Mouse (Mus musculus) megakaryocyte-erythroid progenitor cell, adult 5-6 weeks (primary cell): ENCODE measurements around the gene Ampd3. TPM values are rescaled to one million over a fixed set of nuclear protein-coding genes. Genes with fewer than 3 reads are reported as not detected.

Source experiments
- ATAC-seq: replicated peaks from 2 replicates; pipeline ENCODE4 v1.8.0; 2016; ENCODE audit warnings: mild to moderate bottlenecking, inconsistent platforms; ENCODE audit not compliant: severe bottlenecking, poor library complexity, low FRiP score, low TSS enrichment
- total RNA-seq, 2 experiments: library from RNA; stranded (forward) in 1 of 2; stranded (reverse) in 1 of 2; fragments of 200-1000, 215-1000 nt in 1 of 2; fragments of >200 nt in 1 of 2; fragmentation: Nextera tagmentation in 1 of 2; gene quantifications; 2 replicates each; pipeline ENCODE4 v1.2.3; 2014 to 2017

Gene Ampd3
- total RNA-seq (2014; fragmentation: Nextera tagmentation) (66.1 and 83.1 TPM in 2 replicates), total RNA-seq (2017) (30.8 and 52.2 TPM in 2 replicates)

DNA sequence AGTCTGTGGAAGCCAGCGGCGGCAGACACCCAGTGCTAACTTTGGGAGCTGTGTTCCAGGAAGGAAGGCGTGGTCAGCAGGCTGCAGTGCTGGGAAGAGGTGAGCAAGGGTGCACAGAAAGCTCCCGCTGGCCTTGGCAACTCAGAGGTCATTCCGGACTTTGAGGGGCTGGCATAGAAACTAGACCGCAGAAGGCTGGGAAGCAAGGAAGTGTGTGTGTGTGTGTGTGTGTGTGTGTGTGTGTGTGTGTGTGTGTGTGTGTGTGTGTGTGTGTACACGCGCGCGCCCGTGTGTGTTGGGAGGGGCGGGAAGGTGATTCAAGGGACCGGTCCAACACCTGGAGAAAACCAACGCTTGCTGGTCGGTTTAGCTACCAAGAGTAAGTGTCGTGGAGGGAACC is at the start of gene Ampd3:
Gene Ampd3, plus strand, starts transcription at position 206 of the 400 bp plus-strand sequence.
- ATAC-seq, result no peak

GRCm38 (mm10) chr7:110718505-110718904 is 49.5 kb upstream of the Ampd3 start:
- ATAC-seq, result no peak

GRCm38 (mm10) chr7:110719857-110720256 is 48.1 kb upstream of the Ampd3 start:
- no peak for ATAC-seq

DNA sequence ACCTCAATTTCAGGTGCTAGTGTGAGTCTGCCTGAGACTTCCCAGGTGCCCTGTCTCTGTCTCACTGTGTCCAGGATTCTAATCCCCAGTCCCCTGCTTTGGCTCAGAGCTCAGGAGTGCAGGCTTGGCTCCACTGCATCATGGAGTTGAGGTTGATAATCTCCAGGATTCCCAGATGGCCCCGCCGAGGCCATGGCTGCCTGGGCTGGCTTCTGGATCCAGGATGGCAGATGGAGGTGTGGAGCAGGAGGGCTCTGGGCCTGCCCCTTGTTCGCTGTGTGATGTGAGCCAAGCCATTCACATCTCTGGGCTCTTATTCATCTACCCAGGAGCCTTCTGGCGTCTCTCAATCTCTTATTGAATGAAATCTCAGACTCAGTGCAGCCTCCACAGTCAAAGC is 45.8 kb upstream of the Ampd3 start:
- no peak for ATAC-seq

DNA sequence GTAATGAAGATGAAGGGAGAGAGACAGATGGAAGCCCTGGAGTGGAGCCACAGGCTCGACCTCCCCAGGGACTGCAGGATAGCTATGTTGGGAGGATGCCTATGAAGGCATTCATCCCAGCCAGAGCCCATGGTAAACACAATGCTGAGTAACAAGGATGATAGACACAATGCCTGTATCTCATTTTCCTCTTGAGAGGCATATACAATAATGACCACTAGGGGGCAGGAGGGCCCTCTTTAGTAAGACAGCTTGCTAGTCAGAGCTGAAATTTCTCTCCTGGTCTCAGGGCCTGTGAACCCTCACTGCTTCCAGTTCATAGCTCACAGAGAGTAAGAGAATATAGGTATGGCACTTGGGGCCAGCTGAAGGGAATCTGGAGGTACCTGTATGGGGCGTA is 41.0 kb upstream of the Ampd3 start:
- ATAC-seq, result peak; percentile 63; the same call in 1 of the 2 replicates

DNA sequence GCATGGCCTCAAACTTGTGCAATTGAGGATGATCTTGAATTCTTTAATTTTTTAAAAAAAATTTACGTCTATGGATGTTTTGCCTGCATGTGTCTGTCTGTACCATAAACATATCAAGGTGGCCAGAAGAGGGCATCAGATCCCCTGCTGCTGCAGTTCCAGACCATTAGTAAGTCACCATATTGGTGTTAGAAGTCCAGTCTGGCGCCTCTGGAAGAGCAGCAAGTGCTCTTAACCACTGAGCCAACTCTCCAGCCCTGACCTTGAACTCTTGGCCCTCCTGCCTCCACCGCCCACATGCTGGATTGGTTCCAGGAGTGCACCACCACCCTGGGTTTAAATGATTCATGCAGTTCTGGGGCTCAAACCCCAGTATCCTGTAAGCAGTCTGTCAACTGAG is 39.1 kb upstream of the Ampd3 start:
- 0 out of 2 replicates have a peak, but pooled peaks have one; percentile 46 for ATAC-seq

DNA sequence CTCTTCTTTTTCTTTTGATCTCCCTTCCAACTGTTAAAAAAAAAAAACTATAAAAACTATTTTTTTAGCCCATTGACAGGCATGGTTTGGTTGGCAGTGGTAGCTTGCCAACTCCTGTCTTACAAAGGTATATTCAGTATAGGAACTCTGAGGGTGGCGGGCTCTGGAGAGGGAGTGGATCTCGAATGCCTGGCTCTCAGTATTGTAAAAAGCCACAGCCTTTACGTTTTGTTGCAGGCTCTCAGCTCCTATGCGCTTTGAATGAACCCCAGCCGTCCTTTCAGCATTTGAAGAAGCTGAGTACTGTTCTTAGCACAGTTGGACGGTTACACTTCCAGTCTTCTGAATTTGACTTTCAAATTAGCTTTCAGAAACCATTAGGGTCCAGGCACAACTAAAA is 38.7 kb upstream of the Ampd3 start:
- ATAC-seq, result no peak

DNA sequence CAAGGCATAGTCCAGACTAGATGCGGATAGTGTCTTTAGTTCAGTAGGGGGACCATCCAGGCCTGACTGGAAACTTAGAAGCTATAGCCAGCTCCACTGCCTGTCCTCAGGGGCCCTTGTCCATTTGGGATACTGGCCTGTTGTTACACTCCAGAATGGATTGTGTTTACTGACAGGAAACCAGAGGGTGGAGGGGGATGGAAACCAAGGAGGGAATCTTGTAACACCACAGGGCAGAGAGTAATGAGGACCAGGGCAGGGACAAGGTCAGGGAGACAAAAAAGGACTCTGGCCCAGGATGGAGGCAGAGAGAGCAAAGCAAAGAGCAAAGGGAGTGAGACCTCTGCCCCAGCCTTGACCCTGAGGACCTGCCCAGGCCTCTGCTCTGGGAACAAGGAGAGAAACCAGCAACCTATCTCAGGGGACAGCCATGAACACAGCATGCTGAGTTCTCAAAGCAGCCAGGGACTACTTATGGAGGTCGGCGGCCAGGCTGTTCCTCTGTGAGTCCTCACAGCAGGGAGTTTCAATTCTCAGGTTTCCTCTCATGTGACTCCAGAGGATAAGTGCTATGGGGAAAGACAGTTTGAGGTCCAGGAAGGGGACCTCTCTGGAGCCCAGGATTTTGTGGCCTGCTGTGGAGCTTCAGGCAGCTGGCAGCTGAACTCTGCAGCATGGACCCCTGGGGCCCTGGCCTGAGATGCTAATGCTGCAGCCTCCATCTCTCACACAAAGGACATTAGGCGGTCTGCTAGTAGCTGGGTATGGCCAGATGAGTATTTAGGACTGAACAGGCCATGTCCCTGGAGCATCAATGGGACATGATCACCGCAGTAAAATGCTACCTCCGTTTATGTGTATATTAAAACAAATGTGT is 36.7 kb upstream of the Ampd3 start:
- no peak for ATAC-seq

- no peak for ATAC-seq
Observed at GRCm38 (mm10) chr7:110732001-110732632, 35.9 kb upstream of the Ampd3 start.

GRCm38 (mm10) chr7:110736914-110737313 is 31.1 kb upstream of the Ampd3 start:
- no peak for ATAC-seq

DNA sequence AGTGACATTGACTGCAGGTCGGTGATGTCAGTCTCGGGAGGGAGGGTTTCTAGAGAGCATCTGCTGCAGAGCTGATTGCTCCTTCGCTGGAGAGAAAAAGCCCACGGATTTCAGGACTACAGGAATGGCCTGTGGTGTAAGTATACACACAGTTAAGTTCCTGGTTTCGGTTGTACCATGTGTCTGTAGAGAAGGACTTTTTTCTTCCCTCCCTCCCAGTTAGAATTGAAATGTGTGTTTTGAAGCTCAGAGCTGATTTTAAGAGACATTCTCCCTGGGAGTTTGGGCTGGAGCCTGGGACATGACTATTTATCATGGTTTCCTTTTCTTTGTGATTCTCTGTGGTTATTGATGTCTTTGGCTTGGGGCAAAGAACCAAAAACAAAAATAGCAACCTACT is 28.2 kb upstream of the Ampd3 start:
- ATAC-seq, result no peak

- no peak for ATAC-seq
Observed at GRCm38 (mm10) chr7:110740188-110740587, 27.8 kb upstream of the Ampd3 start.

- no peak for ATAC-seq
Observed at GRCm38 (mm10) chr7:110742022-110742421, 26.0 kb upstream of the Ampd3 start.

GRCm38 (mm10) chr7:110746087-110746562 is 21.9 kb upstream of the Ampd3 start:
- no peak for ATAC-seq

DNA sequence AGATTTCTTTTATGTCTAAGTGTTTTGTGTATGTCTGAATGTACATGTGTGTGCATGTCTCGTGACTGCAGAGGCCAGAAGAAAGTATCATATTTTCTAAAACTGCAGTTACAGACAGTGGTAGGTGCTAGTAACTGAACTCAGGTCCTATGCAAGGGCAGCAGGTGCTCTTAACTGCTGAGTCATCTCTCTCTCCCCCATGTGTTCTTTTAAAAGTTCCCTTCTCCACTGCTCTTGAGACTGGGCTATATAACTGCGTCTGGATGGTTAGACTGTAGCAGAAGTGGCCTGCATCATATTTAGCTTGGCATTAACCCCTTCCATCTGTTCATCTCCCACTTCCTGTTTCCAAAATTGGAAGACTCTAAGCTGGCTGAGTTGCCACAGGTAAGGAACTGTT is 21.2 kb upstream of the Ampd3 start:
- ATAC-seq, result no peak

- ATAC-seq, result no peak
Observed at GRCm38 (mm10) chr7:110750834-110751233, 17.2 kb upstream of the Ampd3 start.

DNA sequence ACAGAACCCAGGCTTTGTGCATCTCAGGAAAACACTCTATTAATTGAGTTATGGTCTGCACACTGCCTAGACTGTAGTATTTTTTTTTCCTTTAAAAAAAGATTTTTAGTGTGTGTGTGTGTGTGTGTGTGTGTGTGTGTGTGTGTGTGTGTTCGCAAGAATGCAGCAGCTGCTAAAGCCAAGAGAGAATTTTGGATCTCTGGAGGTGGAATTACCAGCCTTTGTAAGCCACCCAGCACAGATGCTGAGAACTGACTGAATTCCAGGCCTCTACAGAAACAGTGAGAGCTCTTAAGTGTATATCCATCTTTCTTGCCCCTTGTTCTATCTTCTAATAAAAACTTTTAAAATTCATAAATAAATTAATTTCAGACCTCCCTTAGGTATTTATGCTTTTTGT is 16.4 kb upstream of the Ampd3 start:
- no peak for ATAC-seq

DNA sequence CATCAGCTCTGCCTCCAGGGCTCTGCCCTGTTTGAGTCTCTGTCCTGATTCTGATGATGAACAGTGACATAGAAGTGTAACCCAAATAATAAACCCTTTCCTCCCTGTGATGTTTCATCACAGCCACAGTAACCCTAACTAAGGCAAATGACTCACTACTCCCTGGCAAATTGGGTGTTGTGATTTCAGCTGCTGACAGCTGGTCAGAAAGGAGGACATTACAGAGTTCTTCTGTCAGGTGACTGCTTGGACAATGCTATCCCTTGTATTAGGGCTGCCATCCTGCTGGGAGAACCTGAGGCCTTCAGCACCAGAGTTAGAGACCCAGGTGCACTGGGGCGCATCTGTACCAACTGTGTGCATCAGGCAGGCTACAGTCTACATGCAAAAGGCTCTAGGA is 14.7 kb upstream of the Ampd3 start:
- no peak for ATAC-seq

- ATAC-seq, result no peak
Observed at GRCm38 (mm10) chr7:110753926-110754330, 14.1 kb upstream of the Ampd3 start.

DNA sequence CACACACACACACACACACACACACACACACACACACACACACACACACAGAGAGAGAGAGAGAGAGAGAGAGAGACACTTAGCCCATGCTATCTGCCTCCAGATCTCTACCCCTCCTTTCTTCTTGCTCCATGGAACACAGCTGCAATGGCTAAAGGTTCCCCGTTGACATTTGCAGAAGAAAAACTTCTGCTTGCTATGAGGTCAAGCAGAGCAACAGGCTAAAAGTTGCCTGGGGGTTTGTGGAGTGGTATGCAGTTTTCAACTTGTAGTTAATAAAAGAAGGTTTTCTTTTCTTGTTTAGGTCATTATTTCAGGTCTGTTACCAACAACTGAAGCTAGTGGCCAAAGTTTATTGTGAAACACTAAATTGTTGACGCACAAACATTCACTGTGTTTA is 11.6 kb upstream of the Ampd3 start:
- ATAC-seq, result no peak
